Mouse (Mus musculus) CD8-positive naive resting alpha-beta T cell, adult 57 days (primary cell): Measurements from ENCODE around the gene Tdg. TPM values are rescaled to one million over a fixed set of nuclear protein-coding genes. Genes with fewer than 3 reads are reported as not detected.

ENCODE experiments used
- total RNA-seq: library from RNA; stranded (reverse); gene quantifications from one replicate; pipeline ENCODE4 v1.2.4, GENCODE M21; 2023

The Tdg gene
- total RNA-seq, result 94.5 TPM

DNA sequence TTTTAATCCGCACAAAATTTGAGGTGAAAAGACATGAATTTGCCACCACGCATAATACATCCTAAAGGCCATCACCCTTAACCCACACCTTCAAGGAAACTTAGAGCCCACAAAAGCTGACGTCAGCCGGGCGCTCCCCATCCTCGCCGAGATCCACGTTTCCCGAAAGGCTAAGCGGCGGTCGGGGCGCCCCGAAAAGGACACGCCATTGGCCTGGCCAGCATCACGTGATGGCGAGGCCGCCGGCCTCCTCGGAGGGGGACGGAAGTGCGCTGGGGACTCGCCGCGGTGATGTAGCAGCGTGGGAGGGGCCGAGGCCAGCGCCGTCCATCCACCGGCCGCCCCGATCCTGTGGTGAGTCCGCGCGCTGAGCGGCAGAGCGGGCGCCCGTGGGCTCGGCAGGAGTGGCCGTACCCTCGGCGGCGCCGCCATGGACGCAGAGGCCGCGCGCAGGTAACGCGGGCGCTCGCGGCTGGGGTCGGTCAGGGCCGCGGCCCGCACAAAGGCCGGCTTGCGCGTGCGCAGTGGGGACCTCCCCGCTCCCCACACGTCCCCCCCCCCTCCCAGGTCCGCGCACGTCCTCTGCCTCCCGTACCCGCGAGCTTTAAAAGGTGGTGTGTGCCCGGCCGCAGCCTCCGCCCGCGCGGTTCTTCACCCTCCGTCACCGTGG, at the start of gene Tdg:
TSS of gene Tdg (plus strand) at position 243 of the 670 bp plus-strand sequence.

DNA sequence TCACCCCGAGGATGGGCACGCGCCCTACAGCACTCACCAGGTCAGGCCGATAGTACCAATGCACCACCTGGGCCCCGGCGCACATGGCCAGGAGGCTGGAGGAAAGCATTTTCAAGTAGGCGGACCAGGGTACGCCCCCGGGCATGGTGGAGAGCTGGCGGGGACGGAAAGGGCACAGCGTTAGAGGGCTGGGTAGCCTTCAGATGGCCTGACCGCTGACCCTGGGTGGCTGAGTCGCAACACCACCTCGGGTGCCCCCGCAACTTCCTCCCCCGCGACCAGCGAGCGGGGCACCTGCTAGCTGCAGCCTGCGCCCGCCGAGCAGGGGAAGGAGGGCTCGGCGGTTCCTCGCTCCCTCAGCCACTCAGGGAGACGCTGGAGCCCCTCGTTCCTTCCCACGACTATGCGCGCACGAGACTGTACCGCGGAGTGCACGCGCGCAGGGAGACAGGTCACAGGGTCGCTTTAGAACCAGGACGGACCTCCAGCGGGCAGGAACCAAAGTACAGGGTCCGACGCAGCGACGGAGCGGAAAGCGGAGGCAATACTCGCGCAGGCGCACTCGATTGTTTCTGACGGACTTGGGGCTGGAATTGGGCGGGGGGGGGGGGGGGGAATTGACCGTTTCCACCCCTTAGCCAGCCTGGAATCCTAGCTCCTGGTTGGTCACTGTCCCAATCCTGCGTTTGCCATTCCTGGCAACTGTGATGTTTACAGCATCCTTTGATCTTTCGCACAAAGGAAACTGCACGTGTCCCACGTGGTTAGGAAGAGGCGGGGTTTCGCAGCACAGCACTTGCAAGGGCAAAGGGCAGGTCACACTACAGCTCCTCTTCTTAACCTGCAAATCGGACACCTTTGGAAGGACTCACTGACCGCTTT, 6.7 kb upstream of the Tdg start, which contains the start of gene 1190007I07Rik:
TSS of gene 1190007I07Rik (minus strand) at position 558 of the 882 bp plus-strand sequence.

DNA sequence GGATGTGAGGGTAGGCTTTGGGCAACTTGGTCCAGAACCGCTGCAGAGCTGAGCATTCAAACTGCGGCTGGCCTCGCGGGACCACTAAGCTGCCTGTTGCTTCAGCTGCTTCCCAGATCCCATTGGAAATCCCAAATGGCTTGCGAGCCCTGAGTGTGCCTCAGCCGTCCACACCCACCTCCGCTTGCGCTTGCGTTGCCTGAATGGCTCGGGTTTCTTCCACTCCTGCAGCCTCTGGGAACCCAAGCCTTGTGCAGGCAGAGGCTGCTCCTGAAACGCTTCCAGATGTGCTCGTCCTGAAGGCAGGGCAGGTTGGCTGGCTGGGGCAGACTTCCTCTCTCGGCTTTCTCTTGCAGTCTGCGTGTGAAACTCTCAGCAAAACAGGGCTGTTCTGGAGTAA, 60.9 kb downstream of the Tdg start, which contains the start of gene Glt8d2:
TSS of gene Glt8d2 (minus strand) at position 157 of the 400 bp plus-strand sequence.

GRCm38 (mm10) chr10:82695956-82696355, 66.3 kb downstream of the Tdg start, which contains the start of gene Hcfc2:
TSS of gene Hcfc2 (plus strand) at chr10:82696160.

Other genes with a start within 250 kb of the Tdg start
- gene Gm1553, start 137.2 kb upstream of the Tdg start, total RNA-seq, result not detected
- gene 1190007I07Rik, start 6.6 kb upstream of the Tdg start, total RNA-seq, result 15.7 TPM
- 1.1 TPM for gene Glt8d2, start 60.8 kb downstream of the Tdg start, total RNA-seq
- gene Hcfc2, start 66.3 kb downstream of the Tdg start, total RNA-seq, result 19.6 TPM
- gene Nfyb, start 134.3 kb downstream of the Tdg start, total RNA-seq, result 30.7 TPM
- gene Txnrd1, start 204.1 kb downstream of the Tdg start, total RNA-seq, result 36.7 TPM
- 7.0 TPM for gene Eid3, start 236.8 kb downstream of the Tdg start, total RNA-seq